Mouse (Mus musculus): ENCODE measurements around the gene Afap1l2.

Afap1l2 gene

GRCm38 (mm10) chr19:56945621-56946020 lies 62.4 kb downstream of the Afap1l2 start:
- in situ Hi-C loops (cut with MboI; ENCODE audit: unreplicated experiment in 2 of 2): no loop called here

- in situ Hi-C loops (cut with MboI; ENCODE audit: unreplicated experiment in 2 of 2): no loop called here
Observed at GRCm38 (mm10) chr19:56944826-56945225, 63.2 kb downstream of the Afap1l2 start.

GRCm38 (mm10) chr19:56944211-56944610 lies 63.8 kb downstream of the Afap1l2 start:
- in situ Hi-C loops (cut with MboI; ENCODE audit: unreplicated experiment in 2 of 2): no loop called here

- in situ Hi-C loops (cut with MboI; ENCODE audit: unreplicated experiment in 2 of 2): no loop called here
Observed at GRCm38 (mm10) chr19:56942216-56942615, 65.8 kb downstream of the Afap1l2 start.

GRCm38 (mm10) chr19:56940507-56940906 lies 67.5 kb downstream of the Afap1l2 start:
- in situ Hi-C loops (cut with MboI; ENCODE audit: unreplicated experiment in 2 of 2): no loop called here

GRCm38 (mm10) chr19:56939826-56940225 lies 68.2 kb downstream of the Afap1l2 start:
- in situ Hi-C loops (cut with MboI; ENCODE audit: unreplicated experiment in 2 of 2): no loop called here

GRCm38 (mm10) chr19:56937911-56938310 lies 70.1 kb downstream of the Afap1l2 start:
- in situ Hi-C loops (cut with MboI; ENCODE audit: unreplicated experiment in 2 of 2): no loop called here

- in situ Hi-C loops (cut with MboI; ENCODE audit: unreplicated experiment in 2 of 2): no loop called here
Observed at GRCm38 (mm10) chr19:56936253-56936652, 71.8 kb downstream of the Afap1l2 start.

- in situ Hi-C loops (cut with MboI; ENCODE audit: unreplicated experiment in 2 of 2): no loop called here
Observed at GRCm38 (mm10) chr19:56935777-56936176, 72.3 kb downstream of the Afap1l2 start.

- in situ Hi-C loops (cut with MboI; ENCODE audit: unreplicated experiment in 2 of 2): no loop called here
Observed at GRCm38 (mm10) chr19:56935111-56935510, 72.9 kb downstream of the Afap1l2 start.

- in situ Hi-C loops (cut with MboI; ENCODE audit: unreplicated experiment in 2 of 2): no loop called here
Observed at GRCm38 (mm10) chr19:56933800-56934199, 74.2 kb downstream of the Afap1l2 start.

GRCm38 (mm10) chr19:56930029-56930428 lies 78.0 kb downstream of the Afap1l2 start:
- in situ Hi-C loops (cut with MboI; ENCODE audit: unreplicated experiment in 2 of 2): no loop called here

- in situ Hi-C loops (cut with MboI; ENCODE audit: unreplicated experiment in 2 of 2): loop anchor here (10.0 kb wide), 2 partner anchors 105 to 715 kb away; no protein-coding TSS in a partner anchor
Observed at GRCm38 (mm10) chr19:56929392-56929791, 78.6 kb downstream of the Afap1l2 start.

GRCm38 (mm10) chr19:56921744-56922143 lies 86.3 kb downstream of the Afap1l2 start:
- in situ Hi-C loops (cut with MboI; ENCODE audit: unreplicated experiment in 2 of 2): loop anchor here (5.0 to 25.0 kb wide), 6 partner anchors 106 to 723 kb away; partner anchors contain the start of gene Ablim1 (in 1 of the 2)

GRCm38 (mm10) chr19:56920232-56920631 lies 87.8 kb downstream of the Afap1l2 start:
- in situ Hi-C loops (cut with MboI; ENCODE audit: unreplicated experiment in 2 of 2): loop anchor here (5.0 to 25.0 kb wide), 6 partner anchors 107 to 725 kb away; partner anchors contain the start of gene Ablim1 (in 1 of the 2)

- in situ Hi-C loops (cut with MboI; ENCODE audit: unreplicated experiment in 2 of 2): loop anchor here (5.0 to 25.0 kb wide), 7 partner anchors 108 to 725 kb away; partner anchors contain the start of gene Ablim1 (in 1 of the 2)
Observed at GRCm38 (mm10) chr19:56919628-56920027, 88.4 kb downstream of the Afap1l2 start.

GRCm38 (mm10) chr19:56915084-56915483 lies 92.9 kb downstream of the Afap1l2 start:
- in situ Hi-C loops (cut with MboI; ENCODE audit: unreplicated experiment in 2 of 2): loop anchor here (5.0 to 25.0 kb wide), 3 partner anchors 237 to 730 kb away; partner anchors contain the start of gene Ablim1 (in 1 of the 2)

GRCm38 (mm10) chr19:56914658-56915057 lies 93.4 kb downstream of the Afap1l2 start:
- in situ Hi-C loops (cut with MboI; ENCODE audit: unreplicated experiment in 2 of 2): loop anchor here (5.0 to 25.0 kb wide), 3 partner anchors 238 to 730 kb away; partner anchors contain the start of gene Ablim1 (in 1 of the 2)

- in situ Hi-C loops (cut with MboI; ENCODE audit: unreplicated experiment in 2 of 2): loop anchor here (10.0 to 25.0 kb wide), 2 partner anchors 399 to 731 kb away; partner anchors contain the start of gene Ablim1 (in 1 of the 2)
Observed at GRCm38 (mm10) chr19:56913761-56914160, 94.3 kb downstream of the Afap1l2 start.

GRCm38 (mm10) chr19:56910561-56910960 lies 97.5 kb downstream of the Afap1l2 start:
- in situ Hi-C loops (cut with MboI; ENCODE audit: unreplicated experiment in 2 of 2): loop anchor here (10.0 to 25.0 kb wide), 2 partner anchors 402 to 734 kb away; partner anchors contain the start of gene Ablim1 (in 1 of the 2)

- in situ Hi-C loops (cut with MboI; ENCODE audit: unreplicated experiment in 2 of 2): loop anchor here (5.0 to 25.0 kb wide), 3 partner anchors 404 to 486 kb away; partner anchors contain the start of gene Ablim1 (in 1 of the 2)
Observed at GRCm38 (mm10) chr19:56908472-56909270, 99.4 kb downstream of the Afap1l2 start.
